In genomic region chr2:31713813-31714212, GRCm38 (mm10) we compare ENCODE assay signal across 7 mouse cellular contexts.
"Had no signal": no experiment of that assay in that cellular context is flagged by ENCODE, and none has a peak within 500 bp of the region (broad histone marks: within the 10 kb centered on the region; RNA-seq: fewer than 3 reads in every experiment).

No protein-coding gene starts in this region.

- DNase-seq: retina, postnatal 1 day; right cerebral cortex, adult 18-20 months; right cerebral cortex, postnatal 14 days; right cerebral cortex, postnatal 25 days; right cerebral cortex, postnatal 4 days; spleen, adult 18-20 months; thymus, adult 18-20 months had no signal
